Mouse (Mus musculus) ES-E14 (cell line): ENCODE measurements around the gene Rnf214.

ENCODE experiments used
- CHD2 ChIP-seq: IDR thresholded peaks from 2 replicates; pipeline ENCODE4 v1.6.1; 2014; ENCODE audit warnings: mild to moderate bottlenecking, low read depth, low read length, inconsistent platforms
- HCFC1 ChIP-seq: IDR thresholded peaks from 2 replicates; pipeline ENCODE4 v1.6.1; 2012; ENCODE audit warnings: low read length, inconsistent platforms, borderline replicate concordance; ENCODE audit not compliant: insufficient read depth
- MAFK ChIP-seq: IDR thresholded peaks from 2 replicates; pipeline ENCODE4 v1.6.1; 2014; ENCODE audit warnings: mild to moderate bottlenecking, low read depth, low read length, inconsistent platforms; ENCODE audit not compliant: insufficient read depth
- ZNF384 ChIP-seq: IDR thresholded peaks from 2 replicates; pipeline ENCODE4 v1.6.1; 2012; ENCODE audit warnings: low read depth, low read length, inconsistent platforms

DNA sequence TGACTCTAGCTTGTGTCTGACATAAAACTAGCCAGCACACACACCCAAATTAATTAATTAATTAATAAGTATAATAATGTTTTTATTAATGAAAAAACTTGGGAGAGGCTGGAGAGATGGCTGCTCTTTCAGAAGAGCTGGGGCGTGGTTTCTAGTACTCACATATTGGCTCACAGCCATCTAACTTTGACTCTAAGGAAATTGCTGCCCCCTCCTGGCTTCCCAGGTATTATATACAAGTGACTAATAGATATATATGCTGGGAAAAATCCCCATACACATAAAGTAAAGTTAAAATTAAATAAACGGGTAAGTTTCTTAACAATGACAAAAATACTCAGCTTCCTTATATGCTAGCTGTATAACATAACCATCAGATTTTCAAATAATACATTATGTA is 28.8 kb downstream of the Rnf214 start:
- TF ChIP-seq HCFC1 (no peak), CHD2 (no peak), ZNF384 (no peak), MAFK (no peak)
